Mouse (Mus musculus): ENCODE measurements around the gene Tas1r1. TPM values are rescaled to one million over a fixed set of nuclear protein-coding genes. Genes with fewer than 3 reads are reported as not detected.

The Tas1r1 gene
- total RNA-seq, 2 experiments from 2014 or later: 0.53 to 0.59 TPM

GRCm38 (mm10) chr4:151988342-151989109 lies 49.8 kb downstream of the Tas1r1 start, which contains the start of gene Thap3:
Gene Thap3, minus strand, starts transcription at chr4:151988997.
- no peak for TF ChIP-seq CTCF (IDR thresholded peaks at IDR 0.05)
- peak within 1 kb of the TSS; percentile 87 for H3K4me3 ChIP-seq
- peak; percentile 89 for DNase-seq
- peak within 1 kb of the TSS; percentile 95 for H3K27ac ChIP-seq
- intact Hi-C loops (cut with DNase I): no loop called here

GRCm38 (mm10) chr4:151988014-151988341 lies 50.4 kb downstream of the Tas1r1 start:
- intact Hi-C loops (cut with DNase I): no loop called here
- peak overlapping the region; percentile 95 for H3K27ac ChIP-seq
- H3K4me3 ChIP-seq: peak overlapping the region; percentile 87
- TF ChIP-seq CTCF (IDR thresholded peaks at IDR 0.05): no peak
- no peak for DNase-seq

- H3K4me3 ChIP-seq: no peak overlapping the region
- no peak for TF ChIP-seq CTCF (IDR thresholded peaks at IDR 0.05)
- DNase-seq: no peak
- intact Hi-C loops (cut with DNase I): no loop called here
- peak overlapping the region; percentile 54 for H3K27ac ChIP-seq
Measured at GRCm38 (mm10) chr4:151986650-151987049, 51.7 kb downstream of the Tas1r1 start.

GRCm38 (mm10) chr4:151985886-151986285 lies 52.5 kb downstream of the Tas1r1 start:
- TF ChIP-seq CTCF (IDR thresholded peaks at IDR 0.05): no peak
- DNase-seq: peak; percentile 56
- Histone ChIP-seq H3K4me3 (no peak overlapping the region), H3K27ac (peak overlapping the region; percentile 54)
- intact Hi-C loops (cut with DNase I): no loop called here

- no peak; the same call in 1 of the 2 replicates for TF ChIP-seq CTCF (IDR thresholded peaks at IDR 0.05)
- H3K4me3 ChIP-seq: peak overlapping the region; percentile 78
- intact Hi-C loops (cut with DNase I): loop anchor here (1.0 kb wide), 1 partner anchor 27 kb away; no protein-coding TSS in a partner anchor
- DNase-seq: peak; percentile 96
- peak overlapping the region; percentile 96 for H3K27ac ChIP-seq
Measured at GRCm38 (mm10) chr4:151983560-151983959, 54.8 kb downstream of the Tas1r1 start.

GRCm38 (mm10) chr4:151983043-151983442 lies 55.3 kb downstream of the Tas1r1 start:
- TF ChIP-seq CTCF (IDR thresholded peaks at IDR 0.05): no peak
- DNase-seq: peak; percentile 58
- Histone ChIP-seq H3K4me3 (peak overlapping the region; percentile 78), H3K27ac (peak overlapping the region; percentile 96)
- intact Hi-C loops (cut with DNase I): loop anchor here (1.0 kb wide), 1 partner anchor 27 kb away; no protein-coding TSS in a partner anchor

- intact Hi-C loops (cut with DNase I): loop anchor here (2.0 kb wide), 2 partner anchors 57 to 115 kb away; partner anchors contain the start of genes Nol9 and Tas1r1
- DNase-seq: peak; percentile 89
- Histone ChIP-seq H3K4me3 (peak overlapping the region; percentile 78), H3K27ac (peak overlapping the region; percentile 96)
- TF ChIP-seq CTCF (IDR thresholded peaks at IDR 0.05): 0 out of 2 replicates have a peak, but pooled peaks have one; percentile 100
Measured at GRCm38 (mm10) chr4:151981363-151981762, 57.0 kb downstream of the Tas1r1 start.

GRCm38 (mm10) chr4:151980699-151981098 lies 57.7 kb downstream of the Tas1r1 start:
- TF ChIP-seq CTCF (IDR thresholded peaks at IDR 0.05): peak; percentile 57
- intact Hi-C loops (cut with DNase I): loop anchor here (2.0 kb wide), 2 partner anchors 58 to 116 kb away; partner anchors contain the start of genes Nol9 and Tas1r1
- peak; percentile 62 for DNase-seq
- Histone ChIP-seq H3K27ac (peak overlapping the region; percentile 96), H3K4me3 (no peak overlapping the region)

Other genes starting within 250 kb of the Tas1r1 start
- gene Camta1, start 176.7 kb downstream of the Tas1r1 start, total RNA-seq (2021): 100 to 1,000 TPM in 1 of 2 experiments, 10 to 100 TPM in 1; 95.9 to 126 TPM
- 10 to 100 TPM; 52.8 to 70.8 TPM for gene Dnajc11, start 104.9 kb downstream of the Tas1r1 start, total RNA-seq (2021)
- 10 to 100 TPM; 31.1 to 32.5 TPM for gene Thap3, start 49.6 kb downstream of the Tas1r1 start, total RNA-seq (2021)
- gene Phf13, start 42.3 kb downstream of the Tas1r1 start, total RNA-seq (2021): 1 to 10 TPM; 4.5 to 4.6 TPM
- gene Klhl21, start 29.8 kb downstream of the Tas1r1 start, total RNA-seq (2021): 100 to 1,000 TPM in 1 of 2 experiments, 10 to 100 TPM in 1; 92.5 to 125 TPM
- 1 to 10 TPM; 2.4 to 3.3 TPM for gene Zbtb48, start 10.9 kb downstream of the Tas1r1 start, total RNA-seq (2021)
- gene Nol9, start 753 bp upstream of the Tas1r1 start, total RNA-seq (2021): 10 to 100 TPM; 10.6 to 11.7 TPM
- 1 to 10 TPM; 4.9 to 6.6 TPM for gene Plekhg5, start 33.9 kb upstream of the Tas1r1 start, total RNA-seq (2021)
- gene Tnfrsf25, start 77.4 kb upstream of the Tas1r1 start, total RNA-seq (2021): 1 to 10 TPM in 1 of 2 experiments, under 1 TPM in 1; 0.38 to 2.0 TPM
- gene Espn, start 113.8 kb upstream of the Tas1r1 start, total RNA-seq (2021): under 1 TPM; 0.13 to 0.45 TPM
- gene Hes2, start 120.3 kb upstream of the Tas1r1 start, total RNA-seq (2021): not detected
- 10 to 100 TPM; 12.7 to 22.8 TPM for gene Acot7, start 139.6 kb upstream of the Tas1r1 start, total RNA-seq (2021)
- 1 to 10 TPM; 3.4 to 7.3 TPM for gene Gpr153, start 235.7 kb upstream of the Tas1r1 start, total RNA-seq (2021)